Mouse (Mus musculus) stomach, embryonic 15.5 days (tissue): ENCODE results near the gene Cldnd2. TPM values are rescaled to one million over a fixed set of nuclear protein-coding genes. Genes with fewer than 3 reads are reported as not detected.
A peak's percentile ranks its signal among the peaks of the same experiment; 100 is the strongest.

ENCODE experiments used
- ATAC-seq: fragments of 200-750 bp; cut with Nextera tagmentation; 2 replicates; pipeline ENCODE4 v1.8.0; 2017; ENCODE audit warnings: low read depth, moderate number of reproducible peaks, moderate TSS enrichment; ENCODE audit not compliant: insufficient read depth, low FRiP score
- H3K27ac ChIP-seq: fragments of 300-500 bp; sonication (generic); 2 replicates; pipeline ENCODE4 v1.5.1; 2015; ENCODE audit warnings: mild to moderate bottlenecking, inconsistent platforms
- H3K27me3 ChIP-seq: fragments of 300-500 bp; sonication (generic); replicated peaks from 2 replicates; pipeline ENCODE4 v1.6.1; 2015; ENCODE audit warnings: inconsistent platforms
- H3K36me3 ChIP-seq: fragments of 300-500 bp; sonication (generic); 2 replicates; pipeline ENCODE4 v1.6.1; 2015; ENCODE audit warnings: inconsistent platforms
- H3K4me1 ChIP-seq: fragments of 300-500 bp; sonication (generic); 2 replicates; pipeline ENCODE4 v1.6.1; 2015; ENCODE audit warnings: inconsistent platforms
- H3K4me2 ChIP-seq: fragments of 300-500 bp; sonication (generic); 2 replicates; pipeline ENCODE4 v1.6.1; 2015; ENCODE audit warnings: mild to moderate bottlenecking, inconsistent platforms
- H3K4me3 ChIP-seq: fragments of 300-500 bp; sonication (generic); replicated peaks from 2 replicates; pipeline ENCODE4 v1.5.1; 2015; ENCODE audit warnings: inconsistent platforms
- H3K9ac ChIP-seq: fragments of 300-500 bp; sonication (generic); 2 replicates; pipeline ENCODE4 v1.6.1; 2015; ENCODE audit warnings: inconsistent platforms
- H3K9me3 ChIP-seq: fragments of 300-500 bp; sonication (generic); 2 replicates; pipeline ENCODE4 v1.6.1; 2016; ENCODE audit warnings: inconsistent platforms
- WGBS: fragments of 180-500 bp; shearing (Covaris S2); methylation state at CpG from one replicate; pipeline ENCODE4 v1.1.7; 2015; 5-methylcytosine and 5-hydroxymethylcytosine counted together
- microRNA-seq: library from miRNA; unstranded; fragments of <30 nt; microRNA quantifications from one replicate; pipeline ENCODE4, GENCODE M21; 2016
- polyA plus RNA-seq: library from polyadenylated mRNA; unstranded; fragments of >200 nt; fragmentation: Nextera tagmentation; extraction: Ambion mirVana; gene quantifications from 2 replicates; pipeline ENCODE4 v1.2.1, GENCODE M21; 2015

The Cldnd2 gene
- polyA plus RNA-seq, 1 experiment from 2014 or later, result not detected

DNA sequence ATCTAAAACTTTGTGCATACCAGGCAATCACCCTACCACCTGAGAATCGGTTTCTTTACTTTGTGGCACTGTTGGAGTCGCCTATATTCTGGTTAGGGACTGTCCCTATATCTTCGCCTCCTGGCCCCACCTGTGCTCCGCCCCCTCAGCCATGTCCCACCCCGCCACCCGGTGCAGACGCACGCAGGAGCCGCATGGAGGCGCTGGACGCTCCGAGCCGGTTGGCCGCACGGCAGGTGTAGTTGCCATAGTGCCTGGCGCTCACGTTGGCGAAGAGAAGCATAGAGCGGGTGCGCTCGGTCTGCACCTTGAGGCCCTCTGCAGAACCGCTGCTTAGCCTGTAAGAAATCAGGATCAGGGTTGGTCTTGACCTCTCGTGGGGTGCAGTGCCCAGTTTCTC lies 35.1 kb downstream of the Cldnd2 start:
- no peak overlapping the region for H3K4me2 ChIP-seq
- H3K27ac ChIP-seq, result no peak overlapping the region
- H3K36me3 ChIP-seq, result no peaks in the 10 kb centered on the region
- no peak overlapping the region for H3K4me3 ChIP-seq
- no peaks in the 10 kb centered on the region for H3K9me3 ChIP-seq
- peaks cover 34% of the 10 kb centered on the region for H3K27me3 ChIP-seq
- no peak overlapping the region for H3K9ac ChIP-seq
- ATAC-seq, result no peak
- no peaks in the 10 kb centered on the region for H3K4me1 ChIP-seq
- whole genome bisulfite sequencing, result 16% methylated on average over 23 of the region's 23 CpGs

DNA sequence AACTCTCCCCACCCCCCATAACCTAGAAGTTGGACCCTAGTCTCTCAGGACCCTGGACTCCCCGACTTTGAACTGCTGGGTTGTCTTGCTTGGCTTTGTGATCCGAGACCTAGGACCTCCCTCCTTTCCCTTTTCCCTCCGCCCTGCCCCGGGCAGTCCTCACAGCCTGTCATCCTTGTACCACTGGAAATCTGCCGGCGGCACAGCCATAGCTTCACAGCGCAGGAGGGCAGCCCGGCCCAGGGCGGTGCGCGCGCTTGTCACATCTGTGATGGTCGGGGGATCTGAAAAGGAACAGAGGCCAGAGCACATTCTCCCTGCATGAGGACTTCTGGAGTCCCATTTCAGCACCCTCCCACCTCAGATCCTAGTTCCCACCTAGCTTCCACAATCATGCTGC lies 35.8 kb downstream of the Cldnd2 start:
- Histone ChIP-seq H3K4me3 (no peak overlapping the region), H3K4me2 (no peak overlapping the region), H3K27ac (no peak overlapping the region), H3K36me3 (no peaks in the 10 kb centered on the region), H3K27me3 (peaks cover 34% of the 10 kb centered on the region), H3K4me1 (no peaks in the 10 kb centered on the region), H3K9me3 (no peaks in the 10 kb centered on the region), H3K9ac (no peak overlapping the region)
- ATAC-seq, result no peak
- 10% methylated on average over 13 of the region's 13 CpGs for WGBS

DNA sequence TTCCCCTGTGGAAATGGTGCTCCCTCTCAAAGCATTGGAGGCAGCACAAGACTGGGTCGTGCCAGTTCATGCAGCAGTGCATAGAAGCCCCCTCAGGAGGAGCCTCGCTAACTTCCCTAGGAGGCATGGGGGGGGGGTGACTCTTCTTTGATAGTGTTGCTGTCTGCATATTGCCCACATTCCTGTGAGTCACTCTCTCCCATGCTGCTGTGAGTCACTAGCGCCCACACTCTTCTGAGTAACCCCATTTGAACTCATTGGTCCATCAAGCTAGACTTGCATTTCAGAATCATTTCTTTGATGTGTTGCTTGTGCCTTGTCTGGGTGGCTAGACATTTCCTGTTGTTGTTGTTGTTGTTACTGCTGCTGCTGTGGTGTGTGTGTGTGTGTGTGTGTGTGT lies 40.6 kb downstream of the Cldnd2 start:
- Histone ChIP-seq H3K27ac (no peak overlapping the region), H3K4me2 (no peak overlapping the region), H3K27me3 (peaks cover 21% of the 10 kb centered on the region), H3K9ac (no peak overlapping the region), H3K9me3 (no peaks in the 10 kb centered on the region), H3K4me3 (no peak overlapping the region), H3K4me1 (0 out of 2 replicates have a peak, but pooled peaks cover 4% of the 10 kb centered on the region), H3K36me3 (no peaks in the 10 kb centered on the region)
- ATAC-seq, result no peak
- 60% methylated on average over 3 of the region's 3 CpGs for WGBS

DNA sequence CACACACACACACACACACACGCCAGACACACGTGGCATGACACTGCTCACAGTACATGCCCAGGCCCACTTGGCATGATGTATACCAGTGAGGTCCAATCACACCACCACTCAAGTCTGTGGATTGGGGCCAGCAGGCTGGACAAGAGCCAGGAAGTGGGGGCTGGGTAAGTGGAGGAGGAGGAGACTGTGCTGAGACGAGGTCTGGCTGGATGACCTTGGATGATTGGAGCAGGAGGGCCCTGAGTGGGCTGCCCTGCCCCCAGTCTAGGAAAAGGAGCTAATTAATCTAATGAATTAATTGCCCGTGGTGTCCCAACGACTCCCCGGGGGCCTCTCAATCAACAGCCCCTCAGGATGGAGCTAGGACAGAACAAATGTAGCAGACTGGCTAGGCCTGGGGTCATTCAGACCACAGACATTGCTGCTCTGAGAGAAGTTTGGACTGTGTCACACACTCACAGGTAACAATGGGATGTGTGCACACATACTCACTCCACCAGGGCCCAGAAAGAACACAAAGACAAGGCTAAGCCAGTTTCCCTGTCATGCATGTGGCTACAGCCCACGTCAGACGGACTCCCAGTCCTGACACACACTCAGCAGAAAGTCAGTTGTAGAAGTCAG lies 41.6 kb downstream of the Cldnd2 start:
- ATAC-seq, result no peak; the same call in 1 of the 2 replicates
- 58% methylated on average over 8 of the region's 8 CpGs for WGBS

DNA sequence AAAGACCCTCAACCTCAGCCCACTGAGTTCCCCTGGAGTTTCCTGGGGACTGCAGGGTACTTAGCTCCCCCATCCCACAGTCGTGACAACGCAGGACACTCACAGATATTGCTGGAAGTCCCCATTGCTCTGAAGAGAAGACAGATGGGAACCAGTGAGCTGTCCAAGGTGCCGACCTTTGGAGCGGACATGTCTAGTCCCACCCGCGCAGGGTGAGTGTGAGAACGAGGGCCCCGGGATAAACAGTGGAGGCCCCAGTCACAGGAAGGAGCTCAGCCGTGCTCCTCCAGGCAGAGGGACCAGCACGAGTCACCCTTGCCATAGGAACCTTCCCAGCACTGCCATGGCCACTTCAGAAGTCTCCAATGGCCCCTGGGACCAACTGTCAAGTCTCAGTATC lies 42.7 kb downstream of the Cldnd2 start:
- ATAC-seq, result no peak
- H3K4me3 ChIP-seq, result no peak overlapping the region
- no peak overlapping the region for H3K27ac ChIP-seq
- peaks cover 1% of the 10 kb centered on the region; the same call in 1 of the 2 replicates for H3K27me3 ChIP-seq
- H3K36me3 ChIP-seq, result no peaks in the 10 kb centered on the region
- H3K9me3 ChIP-seq, result no peaks in the 10 kb centered on the region
- no peak overlapping the region for H3K4me2 ChIP-seq
- no peak overlapping the region for H3K9ac ChIP-seq
- 6% methylated on average over 10 of the region's 10 CpGs for WGBS
- H3K4me1 ChIP-seq, result 0 out of 2 replicates have a peak, but pooled peaks cover 4% of the 10 kb centered on the region

More for the DNA sequence above, 41.6 kb downstream of the Cldnd2 start:
- H3K9me3 ChIP-seq, result no peaks in the 10 kb centered on the region
- 0 out of 2 replicates have a peak, but pooled peaks cover 4% of the 10 kb centered on the region for H3K4me1 ChIP-seq
- no peak overlapping the region for H3K4me3 ChIP-seq
- H3K9ac ChIP-seq, result no peak overlapping the region
- H3K27ac ChIP-seq, result no peak overlapping the region
- no peaks in the 10 kb centered on the region for H3K36me3 ChIP-seq
- H3K27me3 ChIP-seq, result peaks cover 12% of the 10 kb centered on the region
- no peak overlapping the region for H3K4me2 ChIP-seq

DNA sequence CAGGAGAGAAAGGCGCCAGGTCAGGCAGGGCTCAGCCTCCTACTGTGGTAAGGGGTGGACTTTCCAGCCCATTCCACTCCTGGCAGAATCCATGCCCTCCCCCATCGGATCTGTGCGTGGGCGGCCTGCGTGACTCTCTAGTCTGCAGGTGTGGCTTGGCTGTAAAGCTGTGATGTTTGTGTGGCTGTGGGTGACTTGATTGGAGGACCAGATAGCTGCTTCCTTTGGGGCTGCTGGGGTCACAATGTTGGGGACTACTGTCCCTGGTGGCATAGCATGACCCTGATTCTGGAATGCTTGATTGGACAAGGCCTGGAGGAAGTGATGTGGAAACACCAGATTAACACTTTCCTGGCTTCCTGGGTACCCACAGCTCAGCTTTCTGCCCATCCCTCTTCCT lies 48.1 kb downstream of the Cldnd2 start:
- Histone ChIP-seq H3K4me1 (0 out of 2 replicates have a peak, but pooled peaks cover 3% of the 10 kb centered on the region), H3K27me3 (peaks cover 16% of the 10 kb centered on the region; the same call in 1 of the 2 replicates), H3K9ac (no peak overlapping the region), H3K27ac (no peak overlapping the region), H3K36me3 (no peaks in the 10 kb centered on the region), H3K4me2 (no peak overlapping the region), H3K9me3 (no peaks in the 10 kb centered on the region), H3K4me3 (no peak overlapping the region)
- 50% methylated on average over 5 of the region's 5 CpGs for WGBS
- ATAC-seq, result no peak

DNA sequence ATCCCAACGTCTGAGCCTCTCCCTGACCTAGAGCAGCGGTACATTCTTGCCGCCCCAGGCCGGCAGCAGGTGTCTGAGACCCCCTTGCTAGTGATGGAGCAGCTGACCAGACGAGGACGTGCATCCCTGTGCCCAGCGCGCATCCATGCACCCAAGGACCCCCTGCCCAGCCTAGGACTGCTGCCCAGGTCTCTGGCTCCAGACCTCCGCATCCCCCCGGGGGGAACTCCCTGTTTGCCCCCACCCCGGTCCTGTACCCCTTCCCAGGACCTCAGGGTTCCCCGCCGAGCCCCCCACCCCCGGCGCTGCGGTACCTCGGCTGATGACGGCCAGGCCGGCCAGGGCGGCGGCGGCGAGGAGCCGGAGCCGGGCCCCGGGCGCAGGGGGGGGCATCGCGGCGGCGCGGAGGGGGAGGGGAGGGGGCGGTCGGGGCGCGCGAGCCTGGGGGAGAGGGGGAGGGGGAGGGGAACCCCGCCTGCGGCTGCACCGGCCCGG lies 49.1 kb downstream of the Cldnd2 start, which contains the start of gene Iglon5:
Iglon5 (minus strand) TSS at position 445 of the 495 bp plus-strand sequence.
- WGBS, result 1% methylated on average over 18 of the region's 41 CpGs
- Histone ChIP-seq H3K27me3 (peaks cover 16% of the 10 kb centered on the region; the same call in 1 of the 2 replicates), H3K27ac (no peak within 1 kb of the TSS), H3K9ac (no peak within 1 kb of the TSS), H3K4me1 (0 out of 2 replicates have a peak, but pooled peaks cover 3% of the 10 kb centered on the region), H3K9me3 (no peaks in the 10 kb centered on the region), H3K4me3 (peak within 1 kb of the TSS; percentile 46), H3K4me2 (peak within 1 kb of the TSS; percentile 67), H3K36me3 (no peaks in the 10 kb centered on the region)
- ATAC-seq, result no peak

DNA sequence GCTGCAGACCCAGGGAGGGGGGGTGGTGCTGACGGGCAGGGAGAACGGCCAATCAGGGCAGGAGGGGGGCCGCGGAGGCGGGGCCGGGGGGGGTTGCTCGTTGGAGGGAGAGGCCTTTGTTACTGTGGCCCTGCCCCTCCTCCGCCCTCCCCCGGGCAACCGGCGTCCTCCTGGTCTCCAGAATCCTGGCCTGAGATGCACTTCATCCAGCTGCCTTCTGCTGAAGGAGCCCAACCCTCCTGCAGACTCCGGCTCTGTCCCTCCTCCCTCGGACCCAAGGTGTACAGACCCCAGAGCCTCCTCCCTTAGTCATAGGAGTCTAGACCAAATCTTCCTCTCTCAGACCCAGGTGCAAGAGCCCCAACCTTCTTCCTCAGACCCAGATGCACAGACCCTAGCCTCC lies 49.6 kb downstream of the Cldnd2 start:
- H3K4me2 ChIP-seq, result peak overlapping the region; percentile 67
- H3K9me3 ChIP-seq, result no peaks in the 10 kb centered on the region
- H3K36me3 ChIP-seq, result no peaks in the 10 kb centered on the region
- H3K9ac ChIP-seq, result no peak overlapping the region
- H3K27me3 ChIP-seq, result peaks cover 16% of the 10 kb centered on the region; the same call in 1 of the 2 replicates
- H3K4me3 ChIP-seq, result peak overlapping the region; percentile 46
- H3K27ac ChIP-seq, result no peak overlapping the region
- peak; percentile 81; the same call in 1 of the 2 replicates for ATAC-seq
- 0 out of 2 replicates have a peak, but pooled peaks cover 3% of the 10 kb centered on the region for H3K4me1 ChIP-seq
- WGBS, result 0% methylated on average over 7 of the region's 13 CpGs

DNA sequence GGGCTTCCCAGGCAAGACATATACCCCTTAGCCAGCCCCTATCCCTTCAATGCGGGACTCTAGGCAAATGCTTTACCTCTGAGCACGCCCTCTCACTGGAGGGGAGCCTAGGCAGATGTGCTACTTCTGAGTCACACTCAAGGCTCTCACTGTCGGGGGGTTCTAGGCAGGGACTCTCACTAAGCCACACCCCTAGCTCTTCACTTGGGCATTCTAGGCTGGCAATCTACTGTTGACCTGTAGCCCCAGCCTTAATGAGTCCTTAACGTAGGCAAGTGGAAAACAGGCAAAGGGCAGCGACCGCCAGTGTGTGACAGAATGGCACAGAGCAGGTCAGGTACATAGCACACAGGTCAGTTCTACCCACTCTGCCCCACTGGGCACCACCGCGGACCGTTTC lies 50.3 kb downstream of the Cldnd2 start:
- Histone ChIP-seq H3K27ac (no peak overlapping the region), H3K36me3 (no peaks in the 10 kb centered on the region), H3K27me3 (peaks cover 16% of the 10 kb centered on the region; the same call in 1 of the 2 replicates), H3K9me3 (no peaks in the 10 kb centered on the region), H3K4me1 (0 out of 2 replicates have a peak, but pooled peaks cover 3% of the 10 kb centered on the region), H3K4me2 (0 out of 2 replicates have a peak overlapping the region, but pooled peaks have one; percentile 67), H3K4me3 (no peak overlapping the region), H3K9ac (no peak overlapping the region)
- 59% methylated on average over 9 of the region's 9 CpGs for WGBS
- ATAC-seq, result no peak

Small RNA genes within 50 kb of the gene (microRNA-seq; reads per million reads assigned to microRNA genes)
- gene Mir7051, result 0.77 reads per million

Other genes with a start within 250 kb of the Cldnd2 start
- 10.4 and 10.7 TPM in 2 replicates for gene Zfp715, start 127.5 kb upstream of the Cldnd2 start, polyA plus RNA-seq
- 0.37 and 0.45 TPM in 2 replicates for gene Siglecf, start 89.4 kb upstream of the Cldnd2 start, polyA plus RNA-seq
- 0.28 and 0.30 TPM in 2 replicates for gene Siglecg, start 32.6 kb upstream of the Cldnd2 start, polyA plus RNA-seq
- gene Lim2, start 13.1 kb upstream of the Cldnd2 start, polyA plus RNA-seq, result 0.15 and 0.77 TPM in 2 replicates
- gene Nkg7, start 3.7 kb upstream of the Cldnd2 start, polyA plus RNA-seq, result 3.7 and 4.4 TPM in 2 replicates
- gene Etfb, start 3.3 kb downstream of the Cldnd2 start, polyA plus RNA-seq, result 353 and 355 TPM in 2 replicates
- gene Gm45233, start 3.3 kb downstream of the Cldnd2 start, polyA plus RNA-seq, result 0.96 and 1.1 TPM in 2 replicates
- 6.0 and 7.7 TPM in 2 replicates for gene Vsig10l, start 22.4 kb downstream of the Cldnd2 start, polyA plus RNA-seq
- gene Iglon5, start 49.3 kb downstream of the Cldnd2 start, polyA plus RNA-seq, result 0.49 and 0.55 TPM in 2 replicates
- not detected in 2 replicates for gene 4931406B18Rik, start 65.2 kb downstream of the Cldnd2 start, polyA plus RNA-seq
- 2.1 and 2.3 TPM in 2 replicates for gene Cd33, start 103.6 kb downstream of the Cldnd2 start, polyA plus RNA-seq
- gene Zfp658, start 121.5 kb downstream of the Cldnd2 start, polyA plus RNA-seq, result 2.9 and 3.6 TPM in 2 replicates
- gene Zfp719, start 138.8 kb downstream of the Cldnd2 start, polyA plus RNA-seq, result 10.3 and 11.3 TPM in 2 replicates
- gene Zfp819, start 166.4 kb downstream of the Cldnd2 start, polyA plus RNA-seq, result not detected in 2 replicates
- 1.1 and 2.2 TPM in 2 replicates for gene Ceacam18, start 193.9 kb downstream of the Cldnd2 start, polyA plus RNA-seq
- gene Siglece, start 219.4 kb downstream of the Cldnd2 start, polyA plus RNA-seq, result 1.7 and 2.0 TPM in 2 replicates
- 14.3 and 14.7 TPM in 2 replicates for gene Ctu1, start 231.2 kb downstream of the Cldnd2 start, polyA plus RNA-seq
- gene Klk14, start 249.6 kb downstream of the Cldnd2 start, polyA plus RNA-seq, result 0.21 TPM in 1 of 2 replicates, not detected in the other